Mouse (Mus musculus) lung, postnatal 10 days (tissue): Measurements from ENCODE around the gene Lingo4.

Experiments
- DNase-seq: peaks from one replicate; pipeline ENCODE4 v3.0.0; 2021

The Lingo4 gene

GRCm38 (mm10) chr3:94388047-94388446 lies 10.3 kb upstream of the Lingo4 start:
- no peak for DNase-seq

DNA sequence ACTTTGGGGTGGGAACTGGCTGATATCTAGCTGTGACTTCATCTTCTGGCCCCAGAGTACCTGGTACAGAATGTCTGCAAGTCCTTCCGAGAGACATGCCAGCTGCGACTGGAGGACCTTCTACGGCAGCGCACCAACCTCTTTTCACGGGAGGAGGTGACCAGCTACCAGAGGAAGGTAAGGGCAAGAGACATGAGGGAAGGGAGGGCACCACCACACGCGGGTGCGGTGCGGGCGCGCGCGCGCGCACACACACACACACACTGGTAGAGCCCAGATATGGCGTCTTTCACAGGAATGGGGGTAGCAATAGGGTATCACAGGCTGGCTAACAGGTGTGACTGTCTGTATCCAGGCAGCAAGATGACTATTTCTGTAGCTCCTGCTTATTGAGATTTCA lies 8.9 kb upstream of the Lingo4 start:
- DNase-seq, result no peak

GRCm38 (mm10) chr3:94391001-94391400 lies 7.3 kb upstream of the Lingo4 start:
- DNase-seq, result no peak

DNA sequence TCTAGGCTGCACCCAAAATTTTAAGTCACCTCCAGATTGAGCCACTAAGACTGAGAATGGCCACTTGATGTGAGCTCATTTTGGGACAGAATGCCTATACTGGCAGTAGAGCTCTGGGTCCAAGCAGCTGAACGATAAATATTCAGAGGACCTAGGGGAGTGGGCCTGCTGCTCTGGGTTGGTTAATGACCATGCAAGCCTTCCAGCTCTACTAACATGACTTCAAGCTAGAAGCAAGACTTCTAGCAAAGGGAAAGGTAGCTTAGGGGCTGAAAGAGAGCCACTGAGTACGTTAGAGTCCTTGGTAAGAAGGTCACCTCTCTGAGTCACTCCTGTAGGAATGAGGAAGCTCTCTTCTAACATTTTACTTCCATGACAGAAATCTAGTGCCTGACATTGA lies 6.2 kb upstream of the Lingo4 start:
- DNase-seq, result no peak

DNA sequence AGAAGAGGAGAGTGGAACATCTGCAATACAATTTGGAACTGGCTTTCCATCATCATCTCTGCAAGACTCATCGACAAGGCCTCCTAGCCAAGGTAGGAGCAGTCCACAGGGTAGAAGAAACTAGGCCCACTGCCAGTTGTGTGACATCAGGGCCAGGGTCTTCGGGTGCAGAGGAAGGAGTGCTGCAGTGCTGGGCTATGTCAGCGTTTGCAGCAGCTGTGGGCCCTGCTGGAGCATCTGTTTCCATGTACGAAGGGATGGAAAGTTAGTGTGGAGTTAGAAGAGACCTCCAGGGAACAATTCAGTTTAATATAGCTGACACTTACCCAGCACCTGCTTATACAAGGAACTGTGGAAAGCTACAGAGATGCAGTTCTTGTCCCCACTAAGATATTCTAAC lies 5.3 kb upstream of the Lingo4 start:
- DNase-seq, result no peak

GRCm38 (mm10) chr3:94396336-94396735 lies 2.0 kb upstream of the Lingo4 start:
- no peak for DNase-seq

DNA sequence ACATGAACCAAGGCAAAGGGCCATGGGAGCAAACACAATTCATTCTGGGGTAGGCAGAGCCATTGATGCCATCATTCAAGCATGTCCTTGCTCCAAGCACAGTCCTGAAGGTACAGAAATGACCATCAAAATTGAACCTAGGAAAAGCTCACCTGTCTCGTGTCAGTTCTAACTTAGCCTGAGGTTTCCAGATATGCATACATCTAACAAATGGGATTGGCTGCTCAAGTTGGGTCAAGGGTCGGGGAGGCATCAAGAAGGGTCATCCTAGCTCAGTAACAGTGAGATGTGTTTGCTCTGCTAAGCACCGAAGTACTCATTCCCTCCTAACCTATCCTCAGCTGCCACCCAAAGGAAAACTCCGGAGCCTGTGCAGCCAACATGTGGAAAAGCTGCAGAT lies 1.5 kb upstream of the Lingo4 start:
- DNase-seq, result no peak

GRCm38 (mm10) chr3:94398943-94399481 lies 695 bp downstream of the Lingo4 start:
- DNase-seq, result peak; percentile 22

DNA sequence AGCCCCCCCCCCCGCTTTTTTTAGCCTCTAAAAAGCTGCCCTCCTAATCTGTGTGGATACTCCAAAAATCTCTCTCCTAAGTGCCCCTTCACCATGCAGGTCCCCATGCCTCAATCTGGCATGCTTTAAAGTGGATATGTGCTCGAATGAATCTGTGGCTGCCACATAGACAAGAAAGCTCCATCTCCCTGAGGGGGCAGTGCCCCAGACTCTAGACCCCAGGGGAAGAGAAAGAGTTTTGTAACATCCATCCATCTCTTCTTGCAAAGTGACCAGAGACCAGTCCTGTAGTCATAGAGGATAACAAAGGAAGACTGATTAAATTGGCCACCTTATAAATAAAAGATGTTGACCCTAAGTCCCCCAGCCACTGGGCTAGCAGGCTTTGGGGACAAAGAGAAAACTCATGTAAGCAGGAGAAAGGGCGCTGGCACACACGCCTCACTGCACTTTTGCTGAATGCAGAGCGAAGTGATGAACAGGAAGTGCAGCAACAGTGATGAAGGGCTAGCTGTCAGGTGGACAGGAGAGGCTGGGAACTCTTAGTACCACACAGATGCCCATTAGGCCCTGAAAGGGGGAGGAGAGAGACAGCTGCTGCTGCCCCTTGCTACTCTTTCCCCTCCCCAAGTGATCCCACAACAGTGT lies 1.5 kb downstream of the Lingo4 start:
- DNase-seq, result no peak

DNA sequence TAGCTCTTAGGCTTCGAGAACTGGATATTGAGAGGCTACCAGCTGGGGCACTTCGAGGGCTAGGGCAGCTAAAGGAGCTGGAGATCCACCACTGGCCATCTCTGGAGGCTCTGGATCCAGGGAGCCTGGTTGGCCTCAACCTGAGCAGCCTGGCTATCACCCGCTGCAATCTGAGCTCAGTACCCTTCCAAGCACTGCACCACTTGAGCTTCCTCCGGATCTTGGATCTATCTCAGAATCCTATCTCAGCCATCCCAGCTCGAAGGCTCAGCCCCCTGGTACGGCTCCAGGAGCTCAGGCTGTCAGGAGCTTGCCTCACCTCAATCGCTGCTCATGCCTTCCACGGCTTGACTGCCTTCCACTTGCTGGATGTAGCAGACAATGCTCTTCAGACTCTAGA lies 4.1 kb downstream of the Lingo4 start:
- DNase-seq, result no peak

GRCm38 (mm10) chr3:94404366-94405054 lies 6.2 kb downstream of the Lingo4 start:
- peak; percentile 65 for DNase-seq

DNA sequence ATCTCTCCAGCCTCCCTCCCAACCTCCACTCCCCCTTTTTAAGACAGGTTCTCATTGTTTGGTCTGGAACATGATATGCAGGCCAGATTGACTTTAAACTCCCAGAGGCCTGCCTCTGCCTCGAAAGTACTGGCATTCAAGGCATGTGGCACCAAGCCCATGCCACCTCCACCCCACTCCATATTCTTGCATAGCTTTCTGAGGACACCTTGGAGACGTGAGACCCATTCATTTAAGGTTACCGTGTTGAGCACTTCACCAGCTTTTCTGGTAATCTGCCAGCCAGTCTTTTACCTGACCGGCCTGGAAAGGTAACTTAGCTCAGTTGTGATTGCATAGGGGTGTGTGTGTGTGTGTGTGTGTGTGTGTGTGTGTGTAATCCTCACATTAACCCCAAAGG lies 7.2 kb downstream of the Lingo4 start:
- DNase-seq, result peak; percentile 43

GRCm38 (mm10) chr3:94412530-94412929 lies 14.2 kb downstream of the Lingo4 start:
- DNase-seq, result peak; percentile 14

DNA sequence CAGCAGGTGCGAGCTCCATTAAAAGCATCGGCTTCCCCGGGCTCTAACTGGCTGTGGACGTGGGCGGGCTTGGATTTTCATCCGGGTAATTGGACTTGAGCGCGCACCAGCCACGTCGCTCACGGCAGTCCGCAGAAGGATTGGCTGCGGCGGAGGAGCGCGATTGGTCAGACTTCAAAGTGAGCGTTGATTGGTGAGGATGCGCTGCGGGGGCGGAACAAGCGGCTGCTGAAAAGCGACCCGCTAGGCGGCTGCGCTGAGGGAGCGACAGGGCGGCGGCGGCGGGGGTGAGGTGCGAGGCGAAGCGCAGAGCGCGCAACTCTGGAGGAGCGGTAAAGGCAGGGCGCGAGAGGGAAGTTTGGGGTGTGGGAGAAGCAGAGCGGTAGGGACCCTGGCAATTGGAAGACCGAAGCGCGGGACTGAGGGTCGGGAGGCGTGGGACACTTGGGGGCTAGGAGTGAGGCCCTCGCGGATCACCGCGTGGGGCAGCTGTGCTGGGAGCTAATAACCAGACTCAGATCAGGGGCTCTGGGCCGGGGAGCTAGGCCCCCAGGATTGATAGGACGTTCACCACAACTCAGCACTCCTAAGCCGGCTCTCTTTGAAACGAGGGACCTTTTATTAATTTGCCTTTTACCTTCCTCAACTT lies 14.8 kb downstream of the Lingo4 start, which contains the start of gene Tdrkh:
Gene Tdrkh (plus strand): TSS at position 243 of the 649 bp plus-strand sequence.
- peak; percentile 97 for DNase-seq

GRCm38 (mm10) chr3:94430980-94431379 lies 32.7 kb downstream of the Lingo4 start:
- no peak for DNase-seq

DNA sequence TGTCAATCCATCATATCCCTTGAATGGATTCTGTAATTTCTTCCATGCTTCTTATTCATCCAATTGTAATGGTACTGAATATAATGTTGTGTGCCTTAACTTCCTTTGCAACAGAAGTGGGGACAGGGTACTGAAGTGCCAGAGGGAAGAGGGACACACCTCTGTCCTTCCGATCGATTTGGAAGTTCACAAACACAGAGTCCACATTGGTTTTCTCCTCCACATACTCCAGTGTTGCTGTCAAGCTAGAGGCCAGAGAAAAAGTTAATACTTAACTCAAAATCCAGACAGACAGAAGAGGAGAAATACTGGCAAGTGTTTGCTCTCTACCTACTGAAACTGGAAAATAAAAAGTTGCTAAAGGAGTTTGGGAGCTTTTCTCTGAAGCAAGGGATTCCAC lies 36.0 kb downstream of the Lingo4 start:
- no peak for DNase-seq

DNA sequence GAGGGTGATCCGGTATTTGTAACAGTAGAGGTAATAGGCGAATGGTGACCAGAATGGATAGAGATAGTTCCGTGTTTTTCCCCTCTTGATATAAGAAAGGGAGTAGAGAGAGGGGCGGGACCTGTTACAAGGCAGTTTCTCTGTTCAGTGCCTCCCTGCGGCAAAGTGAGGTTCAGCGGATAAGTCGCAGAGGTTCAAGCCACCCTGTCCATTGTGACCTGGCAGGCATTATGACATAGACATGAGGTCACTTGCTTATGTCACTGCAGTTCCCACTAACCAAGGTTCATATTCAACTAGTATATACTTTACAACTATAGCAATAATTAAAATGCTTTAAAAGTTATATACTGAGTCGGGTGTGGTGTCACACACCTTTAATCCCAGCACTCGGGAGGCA lies 38.1 kb downstream of the Lingo4 start:
- DNase-seq, result no peak

DNA sequence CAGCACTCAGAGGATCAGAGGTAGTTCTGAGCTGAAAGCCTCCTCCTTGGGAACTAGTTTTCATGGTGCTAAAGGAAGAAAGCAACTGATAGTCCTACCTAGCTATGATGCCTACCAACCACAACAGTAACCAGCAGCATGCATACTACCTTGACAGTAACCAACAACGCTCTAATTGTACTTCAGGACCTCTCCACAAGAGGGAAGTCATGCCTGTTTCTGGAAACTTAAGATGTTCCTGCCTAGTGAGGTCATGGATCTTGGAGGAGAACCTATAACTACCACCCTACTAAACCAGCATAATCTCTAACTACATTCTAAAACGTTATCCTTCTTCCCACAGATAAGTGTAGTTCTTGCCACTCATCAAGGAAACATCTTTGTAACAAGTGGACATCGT lies 42.9 kb downstream of the Lingo4 start:
- peak; percentile 15 for DNase-seq

GRCm38 (mm10) chr3:94442951-94443596 lies 44.8 kb downstream of the Lingo4 start, which contains the start of gene Mrpl9:
Gene Mrpl9, plus strand, starts transcription at chr3:94443318.
- peak; percentile 95 for DNase-seq

GRCm38 (mm10) chr3:94443597-94443964 lies 45.3 kb downstream of the Lingo4 start, which contains the start of gene Oaz3:
Gene Oaz3, minus strand, starts transcription at chr3:94443915.
- no peak for DNase-seq

GRCm38 (mm10) chr3:94449377-94449776 lies 51.1 kb downstream of the Lingo4 start:
- DNase-seq, result no peak
